Mouse (Mus musculus): ENCODE data around the gene Ccdc71. TPM values are rescaled to one million over a fixed set of nuclear protein-coding genes. Genes with fewer than 3 reads are reported as not detected.

The Ccdc71 gene
- total and polyA plus RNA-seq, 3 experiments: 22.3 to 52.4 (median 25.6) TPM

DNA sequence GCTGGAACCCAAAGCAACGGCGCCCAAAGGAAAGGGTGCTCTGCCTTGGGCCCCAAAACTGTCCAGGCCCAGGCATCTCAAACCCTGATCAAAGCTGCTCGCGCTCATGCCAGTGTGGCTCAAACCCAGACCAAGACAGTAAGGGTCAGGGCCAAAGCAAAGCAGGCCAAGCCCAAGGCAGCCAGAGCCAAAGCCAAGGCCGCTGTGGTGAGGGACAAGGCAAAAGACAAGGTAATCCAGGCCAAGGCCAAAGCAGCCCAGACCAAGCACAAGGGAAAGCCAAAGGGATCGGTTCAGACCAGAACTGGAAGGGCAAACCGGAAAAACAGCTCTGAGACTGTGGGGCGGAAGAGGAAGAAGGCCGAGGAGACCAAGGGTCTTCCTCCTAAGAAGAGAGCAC is 3.4 kb downstream of the Ccdc71 start:
- H3K36me3 ChIP-seq (replicated peaks): peaks cover 57% of the 10 kb centered on the region
- H3K27me3 ChIP-seq (ENCODE audit: insufficient read depth, low read length): no peaks in the 10 kb centered on the region
- H3K9me3 ChIP-seq (replicated peaks): no peaks in the 10 kb centered on the region
- TF ChIP-seq GATA2 (IDR thresholded peaks at IDR 0.05; ENCODE audit: borderline replicate concordance, low read depth, low read length) (no peak), POLR2AphosphoS5 (IDR thresholded peaks at IDR 0.05; ENCODE audit: insufficient replicate concordance, low read depth, low read length) (no peak)
- ATAC-seq (ENCODE audit: extremely low read depth, insufficient number of reproducible peaks, low FRiP score, poor library complexity, severe bottlenecking): no peak
- H3K4me3 ChIP-seq (ENCODE audit: low read depth, low read length): no peak overlapping the region
- no peak for DNase-seq (ENCODE audit: low spot score)
- peaks cover 41% of the 10 kb centered on the region for H3K4me1 ChIP-seq (ENCODE audit: insufficient read depth, low read depth, low read length)

DNA sequence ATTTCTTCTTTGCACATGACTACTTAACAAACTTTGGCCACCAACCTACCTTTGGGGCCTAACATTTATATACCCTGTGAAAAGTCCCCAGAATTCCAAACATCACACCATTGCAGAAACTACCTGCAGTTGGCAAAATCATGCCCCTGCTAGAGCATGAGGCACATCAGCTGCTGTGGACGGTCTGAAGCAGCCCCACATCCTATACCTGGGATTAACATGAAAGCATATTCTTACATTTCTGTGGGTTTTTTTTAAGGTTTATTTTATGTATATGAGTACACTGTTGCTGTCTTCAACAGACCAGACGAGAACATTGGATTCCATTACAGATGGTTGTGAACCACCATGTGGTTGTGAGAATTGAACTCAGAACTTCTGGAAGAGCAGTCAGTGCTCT is 5.9 kb downstream of the Ccdc71 start:
- Histone ChIP-seq H3K36me3 (replicated peaks) (peaks cover 55% of the 10 kb centered on the region), H3K9me3 (replicated peaks) (no peaks in the 10 kb centered on the region), H3K4me1 (ENCODE audit: insufficient read depth, low read depth, low read length) (peaks cover 25% of the 10 kb centered on the region), H3K27me3 (ENCODE audit: insufficient read depth, low read length) (no peaks in the 10 kb centered on the region; the same call in 1 of the 2 replicates), H3K4me3 (ENCODE audit: low read depth, low read length) (no peak overlapping the region)
- ATAC-seq (ENCODE audit: extremely low read depth, insufficient number of reproducible peaks, low FRiP score, poor library complexity, severe bottlenecking) (no peak), DNase-seq (ENCODE audit: low spot score) (no peak)
- TF ChIP-seq GATA2 (IDR thresholded peaks at IDR 0.05; ENCODE audit: borderline replicate concordance, low read depth, low read length) (no peak), GATA1 (IDR thresholded peaks at IDR 0.05; ENCODE audit: borderline replicate concordance, low read length) (no peak), TAL1 (conservative IDR thresholded peaks at IDR 0.05; ENCODE audit: low read depth, low read length) (no peak)

DNA sequence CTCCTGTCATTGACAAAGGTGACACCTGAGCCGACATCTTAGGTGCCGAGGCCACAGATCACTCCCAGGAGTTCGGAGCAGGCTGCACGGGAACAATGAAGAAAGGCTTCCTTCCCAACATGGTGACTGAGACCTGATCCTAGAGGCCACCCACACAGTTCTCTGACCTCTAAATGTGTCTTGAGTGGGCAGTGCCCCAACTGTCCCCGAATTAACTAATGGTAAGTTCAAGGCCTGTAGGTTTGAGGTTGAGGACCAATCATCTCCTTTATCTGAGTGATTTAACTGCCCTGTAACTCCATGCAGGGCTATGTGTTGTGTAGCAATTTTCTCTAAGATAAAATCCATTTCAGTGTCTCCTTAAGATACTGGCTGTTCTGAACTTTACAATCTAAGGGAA is 9.1 kb downstream of the Ccdc71 start:
- ATAC-seq (ENCODE audit: extremely low read depth, insufficient number of reproducible peaks, low FRiP score, poor library complexity, severe bottlenecking) (no peak), DNase-seq (ENCODE audit: low spot score) (no peak)
- H3K27me3 ChIP-seq (ENCODE audit: insufficient read depth, low read length): peaks cover 4% of the 10 kb centered on the region
- no peaks in the 10 kb centered on the region for H3K4me1 ChIP-seq (ENCODE audit: insufficient read depth, low read depth, low read length)
- H3K4me3 ChIP-seq (ENCODE audit: low read depth, low read length): no peak overlapping the region
- no peak for TF ChIP-seq CTCF (IDR thresholded peaks at IDR 0.05; ENCODE audit: low read depth, low read length)
- no peak for TF ChIP-seq GATA1 (IDR thresholded peaks at IDR 0.05; ENCODE audit: borderline replicate concordance, low read length)
- no peak for TF ChIP-seq GATA2 (IDR thresholded peaks at IDR 0.05; ENCODE audit: borderline replicate concordance, low read depth, low read length)
- no peak for TF ChIP-seq TAL1 (conservative IDR thresholded peaks at IDR 0.05; ENCODE audit: low read depth, low read length)
- TF ChIP-seq POLR2AphosphoS5 (IDR thresholded peaks at IDR 0.05; ENCODE audit: insufficient replicate concordance, low read depth, low read length): no peak
- H3K9me3 ChIP-seq (replicated peaks): no peaks in the 10 kb centered on the region
- H3K36me3 ChIP-seq (replicated peaks): peaks cover 23% of the 10 kb centered on the region

DNA sequence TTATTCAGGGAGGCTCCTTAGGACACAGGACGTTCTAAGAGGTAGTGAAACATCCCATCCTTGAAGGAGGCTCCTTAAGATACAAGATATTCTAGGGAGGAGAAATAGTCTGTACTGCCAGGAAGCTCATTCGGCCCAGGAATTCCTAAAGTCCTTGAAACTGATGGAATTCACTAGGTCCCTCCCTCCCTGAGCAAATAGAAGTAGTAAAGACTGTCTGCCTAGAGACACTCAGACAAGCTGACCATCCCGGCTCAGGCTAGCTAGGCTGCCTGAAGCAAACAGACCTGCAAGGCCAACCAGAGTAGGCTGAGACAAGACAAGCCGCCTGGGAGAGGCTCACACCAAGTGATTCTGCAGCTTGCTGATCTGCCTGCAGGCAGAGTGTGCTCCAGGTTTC is 9.5 kb downstream of the Ccdc71 start:
- Histone ChIP-seq H3K4me1 (ENCODE audit: insufficient read depth, low read depth, low read length) (no peaks in the 10 kb centered on the region), H3K4me3 (ENCODE audit: low read depth, low read length) (no peak overlapping the region), H3K9me3 (replicated peaks) (no peaks in the 10 kb centered on the region), H3K36me3 (replicated peaks) (peaks cover 19% of the 10 kb centered on the region), H3K27me3 (ENCODE audit: insufficient read depth, low read length) (peaks cover 5% of the 10 kb centered on the region)
- ATAC-seq (ENCODE audit: extremely low read depth, insufficient number of reproducible peaks, low FRiP score, poor library complexity, severe bottlenecking): no peak
- TF ChIP-seq GATA1 (IDR thresholded peaks at IDR 0.05; ENCODE audit: borderline replicate concordance, low read length) (no peak), CTCF (IDR thresholded peaks at IDR 0.05; ENCODE audit: low read depth, low read length) (no peak), POLR2AphosphoS5 (IDR thresholded peaks at IDR 0.05; ENCODE audit: insufficient replicate concordance, low read depth, low read length) (no peak), TAL1 (conservative IDR thresholded peaks at IDR 0.05; ENCODE audit: low read depth, low read length) (no peak), GATA2 (IDR thresholded peaks at IDR 0.05; ENCODE audit: borderline replicate concordance, low read depth, low read length) (no peak)
- no peak for DNase-seq (ENCODE audit: low spot score)

DNA sequence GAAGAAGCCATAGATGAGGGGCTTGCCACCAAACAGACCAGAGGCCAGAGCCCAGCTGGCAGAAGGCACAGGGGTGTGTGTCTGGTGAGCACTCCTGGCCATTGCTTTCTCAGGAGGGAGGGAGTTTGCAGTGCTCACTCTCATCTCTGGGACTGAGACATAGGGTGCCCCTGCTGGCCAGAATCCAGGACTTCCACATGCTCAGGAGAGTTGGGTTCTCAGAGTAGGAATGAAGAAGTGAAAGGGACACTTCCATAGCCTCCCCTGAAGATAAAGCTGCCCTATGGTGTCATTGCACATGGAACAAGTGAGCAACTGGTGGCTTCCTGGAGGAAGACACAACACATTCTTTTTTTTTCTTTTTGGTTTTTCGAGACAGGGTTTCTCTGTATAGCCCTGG is 14.2 kb downstream of the Ccdc71 start:
- Histone ChIP-seq H3K4me3 (ENCODE audit: low read depth, low read length) (no peak overlapping the region), H3K4me1 (ENCODE audit: insufficient read depth, low read depth, low read length) (peaks cover 10% of the 10 kb centered on the region), H3K36me3 (replicated peaks) (no peaks in the 10 kb centered on the region), H3K9me3 (replicated peaks) (no peaks in the 10 kb centered on the region), H3K27me3 (ENCODE audit: insufficient read depth, low read length) (peaks cover 32% of the 10 kb centered on the region)
- DNase-seq (ENCODE audit: low spot score): no peak
- TF ChIP-seq TAL1 (conservative IDR thresholded peaks at IDR 0.05; ENCODE audit: low read depth, low read length) (no peak), CTCF (IDR thresholded peaks at IDR 0.05; ENCODE audit: low read depth, low read length) (no peak), GATA1 (IDR thresholded peaks at IDR 0.05; ENCODE audit: borderline replicate concordance, low read length) (no peak), GATA2 (IDR thresholded peaks at IDR 0.05; ENCODE audit: borderline replicate concordance, low read depth, low read length) (no peak), POLR2AphosphoS5 (IDR thresholded peaks at IDR 0.05; ENCODE audit: insufficient replicate concordance, low read depth, low read length) (no peak)
- ATAC-seq (ENCODE audit: extremely low read depth, insufficient number of reproducible peaks, low FRiP score, poor library complexity, severe bottlenecking): no peak

DNA sequence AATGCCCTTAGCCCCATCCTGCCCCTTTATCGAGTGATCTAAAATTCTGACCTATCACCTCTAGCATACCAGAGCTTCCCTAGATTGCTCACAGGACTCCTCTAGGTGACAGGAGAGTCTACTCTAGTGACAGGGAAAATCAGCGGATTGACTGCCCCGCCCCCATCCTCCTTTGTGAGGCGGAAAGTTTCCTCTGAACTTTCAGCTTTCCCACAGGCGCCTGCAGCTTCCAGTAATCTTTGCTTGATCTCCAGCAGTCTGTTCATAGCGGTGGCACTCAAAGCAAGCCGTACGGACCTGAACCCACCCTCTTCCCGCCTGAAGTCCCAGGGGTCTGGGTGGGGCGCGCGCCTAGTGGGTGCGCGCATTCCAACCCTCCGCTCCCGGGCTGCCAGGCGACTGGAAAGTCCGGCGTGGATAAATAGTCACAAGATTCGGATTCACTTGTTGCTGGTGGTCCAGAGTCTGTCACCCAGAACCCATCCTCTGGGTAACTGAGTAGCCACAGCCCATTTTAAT is 18.4 kb downstream of the Ccdc71 start:
- DNase-seq (ENCODE audit: low spot score) (no peak), ATAC-seq (ENCODE audit: extremely low read depth, insufficient number of reproducible peaks, low FRiP score, poor library complexity, severe bottlenecking) (no peak)
- TF ChIP-seq POLR2AphosphoS5 (IDR thresholded peaks at IDR 0.05; ENCODE audit: insufficient replicate concordance, low read depth, low read length) (no peak), GATA2 (IDR thresholded peaks at IDR 0.05; ENCODE audit: borderline replicate concordance, low read depth, low read length) (no peak), CTCF (IDR thresholded peaks at IDR 0.05; ENCODE audit: low read depth, low read length) (no peak), TAL1 (conservative IDR thresholded peaks at IDR 0.05; ENCODE audit: low read depth, low read length) (no peak), GATA1 (IDR thresholded peaks at IDR 0.05; ENCODE audit: borderline replicate concordance, low read length) (no peak)
- Histone ChIP-seq H3K4me3 (ENCODE audit: low read depth, low read length) (peak overlapping the region; percentile 44; the same call in 1 of the 2 replicates), H3K9me3 (replicated peaks) (no peaks in the 10 kb centered on the region), H3K27me3 (ENCODE audit: insufficient read depth, low read length) (peaks cover 70% of the 10 kb centered on the region), H3K4me1 (ENCODE audit: insufficient read depth, low read depth, low read length) (peaks cover 19% of the 10 kb centered on the region), H3K36me3 (replicated peaks) (no peaks in the 10 kb centered on the region)

All from G1E (cell line).